Mouse (Mus musculus): Measurements from ENCODE around the gene Kcnab1.

GRCm38 (mm10) chr3:65214635-65215034 lies 105.5 kb downstream of the Kcnab1 start:
- no peak for TF ChIP-seq POLR2A (IDR thresholded peaks at IDR 0.05; ENCODE audit: borderline replicate concordance, extremely low read depth, insufficient read depth, insufficient read length, poor library complexity, severe bottlenecking)
- no peak for TF ChIP-seq CTCF (IDR thresholded peaks at IDR 0.05; ENCODE audit: borderline replicate concordance, extremely low read depth, insufficient read depth, insufficient read length)

Measured in brain, embryonic 14.5 days (tissue).